Comparison of ENCODE assay signal across 17 mouse cellular contexts in genomic region chr4:117981518-117981917, GRCm38 (mm10). TPM values are rescaled to one million over a fixed set of nuclear protein-coding genes. Genes with fewer than 3 reads are reported as not detected.
"Had no signal": no experiment of that assay in that cellular context is flagged by ENCODE, and none has a peak within 500 bp of the region (broad histone marks: within the 10 kb centered on the region; RNA-seq: fewer than 3 reads in every experiment).

No protein-coding gene starts in this region.

- H3K9ac ChIP-seq: liver, embryonic 15.5 days had no signal

- H3K4me2 ChIP-seq: liver, embryonic 11.5 days; liver, embryonic 15.5 days had no signal

- H3K9me3 ChIP-seq: liver, embryonic 15.5 days had no signal

- H3K4me3 ChIP-seq: layer of hippocampus, adult 2 months; left cerebral cortex, adult 2 months; liver, embryonic 15.5 days had no signal

- DNase-seq: kidney, adult 2 months; kidney, postnatal 25 days; layer of hippocampus, adult 9-11 months; layer of hippocampus, postnatal 36 days; lung, adult 2 months; midbrain, embryonic 14.5 days; right cerebral cortex, adult 18-20 months; right cerebral cortex, postnatal 4 days; thymus, postnatal 25 days had no signal

- H3K27ac ChIP-seq: kidney, postnatal 0 days; layer of hippocampus, adult 2 months; left cerebral cortex, adult 2 months; liver, embryonic 15.5 days; macrophage had no signal

- ATAC-seq: intestine, postnatal 0 days had no signal

- H3K27me3 ChIP-seq: liver, embryonic 15.5 days had no signal

- H3K36me3 ChIP-seq: liver, embryonic 15.5 days had no signal

RNA-seq across cellular contexts. Expression of gene Artn, which starts 52.0 kb away (rescaled TPM):
- total RNA-seq: megakaryocyte, adult 5-6 weeks had no signal
- polyA plus RNA-seq: macrophage had no signal
